Mouse (Mus musculus) midbrain, embryonic 10.5 days (tissue): ENCODE data around the gene Zfp185. TPM values are rescaled to one million over a fixed set of nuclear protein-coding genes. Genes with fewer than 3 reads are reported as not detected.
"Not testable (repeated sequence)": the region's sequence is repeated elsewhere in the genome, so short reads cannot be mapped to it uniquely, and the experiment has no call there.

Experiments used
- DNase-seq: peaks from one replicate; pipeline ENCODE4 v3.0.0-alpha.2; 2017; ENCODE audit warnings: low spot score
- H3K27ac ChIP-seq: fragments of 300-500 bp; sonication (generic); replicated peaks from 2 replicates; pipeline ENCODE4 v1.5.1; 2016; ENCODE audit warnings: mild to moderate bottlenecking
- H3K27me3 ChIP-seq: fragments of 300-500 bp; sonication (generic); 2 replicates; pipeline ENCODE4 v1.6.1; 2016; ENCODE audit warnings: low read depth, mild to moderate bottlenecking; ENCODE audit not compliant: poor library complexity, severe bottlenecking
- H3K36me3 ChIP-seq: fragments of 300-500 bp; sonication (generic); 2 replicates; pipeline ENCODE4 v1.6.1; 2016; ENCODE audit warnings: mild to moderate bottlenecking, moderate library complexity
- H3K4me1 ChIP-seq: fragments of 300-500 bp; sonication (generic); 2 replicates; pipeline ENCODE4 v1.6.1; 2016
- H3K4me3 ChIP-seq: fragments of 300-500 bp; sonication (generic); 2 replicates; pipeline ENCODE4 v1.5.1; 2016; ENCODE audit warnings: mild to moderate bottlenecking, moderate library complexity
- H3K9me3 ChIP-seq: fragments of 300-500 bp; sonication (generic); replicated peaks from 2 replicates; pipeline ENCODE4 v1.6.1; 2016; ENCODE audit warnings: mild to moderate bottlenecking
- WGBS: fragments of 180-500 bp; shearing (Covaris S2); methylation state at CpG from one replicate; pipeline ENCODE4 v1.1.7; 2016; 5-methylcytosine and 5-hydroxymethylcytosine counted together
- microRNA counts: library from miRNA; unstranded; fragments of <30 nt; microRNA quantifications from one replicate; lab custom pipeline; 2017
- microRNA-seq: library from miRNA; unstranded; fragments of <30 nt; microRNA quantifications from one replicate; pipeline ENCODE4, GENCODE M21; 2017
- polyA plus RNA-seq: library from polyadenylated mRNA; unstranded; fragments of >200 nt; fragmentation: Nextera tagmentation; extraction: Ambion mirVana; gene quantifications from 2 replicates; pipeline ENCODE4 v1.2.1, GENCODE M21; 2016

The Zfp185 gene
- polyA plus RNA-seq, 1 experiment from 2014 or later, result 2.6 TPM

DNA sequence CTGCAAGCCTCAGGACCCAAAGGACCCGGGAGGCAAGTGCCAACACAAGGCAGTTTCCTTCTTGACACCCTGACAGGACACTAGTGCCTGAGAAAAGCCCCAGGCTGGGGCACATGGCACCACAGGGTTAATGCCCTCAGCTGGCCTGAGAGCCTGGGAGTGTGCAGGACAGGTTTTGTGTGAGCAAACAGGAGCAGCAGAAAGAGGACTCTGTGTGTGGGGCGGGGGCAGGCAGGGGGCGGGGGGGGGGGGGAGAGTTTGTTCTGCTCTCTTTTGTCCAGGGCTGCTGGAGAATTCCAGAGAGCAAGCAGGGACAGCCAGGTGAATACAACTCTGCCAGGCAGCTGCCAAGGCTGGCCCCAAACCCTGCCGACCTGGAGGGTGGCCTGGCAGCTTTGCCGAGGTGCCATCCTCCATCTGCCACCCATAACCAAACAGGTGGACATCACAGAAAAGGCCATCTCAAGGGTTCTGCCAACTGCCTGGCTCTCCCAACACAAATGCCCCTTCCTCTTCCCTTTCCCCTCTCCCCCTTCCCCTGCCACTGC, 79.7 kb downstream of the Zfp185 start:
- not testable (repeated sequence) for H3K27ac ChIP-seq, H3K9me3 ChIP-seq, H3K36me3 ChIP-seq, H3K4me3 ChIP-seq, DNase-seq
- peaks cover 13% of the 10 kb centered on the region for H3K4me1 ChIP-seq
- 100% methylated on average over 1 of the region's 5 CpGs for WGBS
- peaks cover 29% of the 10 kb centered on the region for H3K27me3 ChIP-seq

MicroRNA genes within 50 kb of the gene (microRNA counts, 519-probe panel; counts per million panel counts)
- microRNA mmu-miR-2137 (lab: Ali Mortazavi, UCI), result not detected

Small RNA genes lying within 50 kb of the gene (microRNA-seq; reads per million reads assigned to microRNA genes)
- gene Mir2137, result 20.9 reads per million, percentile 31 among the genes with 10 or more reads in this experiment

Other genes with a start within 250 kb of the Zfp185 start
- gene Gabrq, start 162.2 kb upstream of the Zfp185 start, polyA plus RNA-seq, result 0.39 and 0.83 TPM in 2 replicates
- gene Cetn2, start 68.9 kb upstream of the Zfp185 start, polyA plus RNA-seq, result 104 and 105 TPM in 2 replicates
- gene Nsdhl, start 68.8 kb upstream of the Zfp185 start, polyA plus RNA-seq, result 44.1 and 47.3 TPM in 2 replicates
- gene Pnma5, start 49.8 kb downstream of the Zfp185 start, polyA plus RNA-seq, result 0.06 TPM in 1 of 2 replicates, not detected in the other
- 0.37 and 0.70 TPM in 2 replicates for gene Pnma3, start 77.4 kb downstream of the Zfp185 start, polyA plus RNA-seq
- 0.52 and 0.68 TPM in 2 replicates for gene Xlr4a, start 95.1 kb downstream of the Zfp185 start, polyA plus RNA-seq
- gene Xlr3a, start 109.8 kb downstream of the Zfp185 start, polyA plus RNA-seq, result 2.0 and 3.4 TPM in 2 replicates
- 0.12 and 0.29 TPM in 2 replicates for gene Gm14685, start 129.7 kb downstream of the Zfp185 start, polyA plus RNA-seq
- not detected in 2 replicates for gene Xlr5b, start 161.5 kb downstream of the Zfp185 start, polyA plus RNA-seq
- 0.09 TPM in 1 of 2 replicates, not detected in the other for gene DXBay18, start 162.1 kb downstream of the Zfp185 start, polyA plus RNA-seq
- not detected in 2 replicates for gene Spin2d, start 189.7 kb downstream of the Zfp185 start, polyA plus RNA-seq
- gene Xlr3b, start 204.9 kb downstream of the Zfp185 start, polyA plus RNA-seq, result 11.0 and 12.2 TPM in 2 replicates
- 0.31 and 0.55 TPM in 2 replicates for gene Xlr4b, start 227.0 kb downstream of the Zfp185 start, polyA plus RNA-seq
- 14.8 and 16.4 TPM in 2 replicates for gene F8a, start 241.0 kb downstream of the Zfp185 start, polyA plus RNA-seq